Mouse (Mus musculus): ENCODE data around the gene Enkd1. TPM values are rescaled to one million over a fixed set of nuclear protein-coding genes. Genes with fewer than 3 reads are reported as not detected.

Enkd1 gene
- 18.9 and 19.0 TPM in 2 replicates for polyA plus RNA-seq (2014; fragmentation: Nextera tagmentation; extraction: Ambion mirVana)

DNA sequence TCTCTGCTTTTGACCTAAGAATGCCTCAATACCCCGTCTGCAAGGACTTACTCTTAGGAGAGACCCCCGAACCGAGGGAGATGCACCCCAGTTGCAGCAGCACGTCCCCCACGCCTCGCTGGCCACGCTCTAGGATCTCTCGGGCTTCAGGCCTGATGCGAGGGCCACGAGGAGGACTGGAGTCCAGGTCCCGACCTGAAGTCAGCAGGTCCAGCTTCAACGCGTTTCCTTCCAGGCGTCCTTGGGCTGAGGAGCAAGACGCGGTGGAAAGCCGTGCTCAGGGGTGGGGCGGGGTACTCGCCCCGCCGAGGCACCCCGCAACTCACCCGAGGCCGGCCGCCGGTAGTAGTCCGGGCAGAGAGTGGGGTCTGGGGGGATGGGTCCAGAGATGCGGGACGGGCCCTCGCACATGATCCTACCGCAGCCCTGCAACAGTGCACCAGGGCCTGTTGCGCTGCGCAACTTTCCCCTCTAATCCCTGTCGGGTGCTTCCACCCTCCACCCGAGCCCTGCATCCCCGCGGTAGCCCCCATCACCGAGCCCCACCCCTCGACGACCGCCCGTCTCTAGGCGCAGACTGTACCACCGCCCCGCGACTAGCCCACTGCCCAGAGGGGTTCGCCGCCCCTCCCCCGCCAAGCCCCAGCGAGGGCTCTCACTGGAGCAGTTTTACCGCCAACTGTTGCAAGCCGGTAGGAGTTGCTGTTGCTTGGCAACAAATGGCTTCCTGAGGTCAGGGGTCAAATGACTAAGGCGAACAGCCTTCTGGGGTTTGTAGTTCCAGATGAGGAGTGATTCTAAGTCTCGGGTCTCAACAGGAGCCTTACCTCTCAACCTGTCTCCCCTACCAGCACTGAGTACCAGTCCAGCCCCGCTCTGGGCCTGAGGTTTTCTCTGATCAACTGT, at the start of gene Enkd1, which contains the start of gene 4933405L10Rik:
Enkd1 (minus strand) TSS at position 713 of the 906 bp plus-strand sequence.
4933405L10Rik (plus strand) TSS at position 158 of the 906 bp plus-strand sequence.
- Histone ChIP-seq H3K27ac (ENCODE audit: low read depth, low read length) (no peak within 1 kb of the TSS), H3K4me2 (ENCODE audit: low read length) (peak within 1 kb of the TSS; percentile 89), H3K27me3 (replicated peaks; ENCODE audit: control insufficient read depth, insufficient read depth, low read length) (no peaks in the 10 kb centered on the region), H3K9ac (ENCODE audit: low read length) (peak within 1 kb of the TSS; percentile 73), H3K9me3 (replicated peaks; ENCODE audit: control insufficient read depth, low read length) (no peaks in the 10 kb centered on the region), H3K36me3 (ENCODE audit: control insufficient read depth, insufficient read depth, low read length) (peaks cover 15% of the 10 kb centered on the region), H3K4me3 (ENCODE audit: low read depth, low read length) (peak within 1 kb of the TSS; percentile 59), H3K4me1 (ENCODE audit: control insufficient read depth, insufficient read depth, low read length) (peaks cover 8% of the 10 kb centered on the region)
- DNase-seq (ENCODE audit: low spot score) (peak; percentile 98), ATAC-seq (peak; percentile 87)
- under 1% methylated on average over 50 of the region's 55 CpGs for WGBS

GRCm38 (mm10) chr8:105754688-105755087, 46.7 kb upstream of the Enkd1 start:
- 90% methylated on average over 2 of the region's 2 CpGs for WGBS
- H3K4me1 ChIP-seq (ENCODE audit: control insufficient read depth, insufficient read depth, low read length) = peaks cover 14% of the 10 kb centered on the region

DNA sequence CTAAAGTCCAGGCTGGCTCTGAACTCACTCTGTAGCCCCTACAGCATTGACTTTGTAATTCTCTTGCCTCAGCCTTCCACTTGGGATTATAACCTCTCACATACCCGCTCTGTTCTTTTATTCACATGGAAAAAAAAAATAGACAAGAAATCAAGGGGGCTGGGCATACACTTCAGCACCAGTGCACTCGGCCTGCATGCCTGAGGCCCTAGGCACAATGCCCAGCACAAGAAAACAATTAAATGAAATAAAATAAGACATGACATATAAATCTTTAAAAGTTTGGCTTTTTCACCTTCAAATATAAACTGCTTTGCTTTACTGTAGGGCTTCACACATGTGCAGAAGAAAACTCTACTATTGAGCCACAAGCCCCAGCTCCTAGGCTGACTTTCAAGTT, 45.9 kb upstream of the Enkd1 start:
- 48% methylated on average over 2 of the region's 2 CpGs for WGBS
- H3K9me3 ChIP-seq (replicated peaks; ENCODE audit: control insufficient read depth, low read length) = no peaks in the 10 kb centered on the region
- peaks cover 14% of the 10 kb centered on the region for H3K4me1 ChIP-seq (ENCODE audit: control insufficient read depth, insufficient read depth, low read length)
- H3K4me3 ChIP-seq (ENCODE audit: low read depth, low read length) = no peak overlapping the region
- 0 out of 2 replicates have a peak, but pooled peaks cover 2% of the 10 kb centered on the region for H3K36me3 ChIP-seq (ENCODE audit: control insufficient read depth, insufficient read depth, low read length)
- no peak overlapping the region for H3K4me2 ChIP-seq (ENCODE audit: low read length)
- DNase-seq (ENCODE audit: low spot score) (no peak), ATAC-seq (no peak)
- no peaks in the 10 kb centered on the region for H3K27me3 ChIP-seq (replicated peaks; ENCODE audit: control insufficient read depth, insufficient read depth, low read length)
- no peak overlapping the region for H3K27ac ChIP-seq (ENCODE audit: low read depth, low read length)
- H3K9ac ChIP-seq (ENCODE audit: low read length) = no peak overlapping the region

More at GRCm38 (mm10) chr8:105754688-105755087, 46.7 kb upstream of the Enkd1 start:
- Histone ChIP-seq H3K4me2 (ENCODE audit: low read length) (no peak overlapping the region), H3K27ac (ENCODE audit: low read depth, low read length) (no peak overlapping the region), H3K9me3 (replicated peaks; ENCODE audit: control insufficient read depth, low read length) (no peaks in the 10 kb centered on the region), H3K4me3 (ENCODE audit: low read depth, low read length) (no peak overlapping the region), H3K36me3 (ENCODE audit: control insufficient read depth, insufficient read depth, low read length) (0 out of 2 replicates have a peak, but pooled peaks cover 2% of the 10 kb centered on the region), H3K9ac (ENCODE audit: low read length) (no peak overlapping the region), H3K27me3 (replicated peaks; ENCODE audit: control insufficient read depth, insufficient read depth, low read length) (no peaks in the 10 kb centered on the region)
- no peak for ATAC-seq
- no peak for DNase-seq (ENCODE audit: low spot score)

GRCm38 (mm10) chr8:105750606-105751005, 42.6 kb upstream of the Enkd1 start:
- ATAC-seq (peak; percentile 78), DNase-seq (ENCODE audit: low spot score) (peak; percentile 82)
- Histone ChIP-seq H3K9me3 (replicated peaks; ENCODE audit: control insufficient read depth, low read length) (no peaks in the 10 kb centered on the region), H3K36me3 (ENCODE audit: control insufficient read depth, insufficient read depth, low read length) (0 out of 2 replicates have a peak, but pooled peaks cover 6% of the 10 kb centered on the region), H3K4me2 (ENCODE audit: low read length) (peak overlapping the region; percentile 30), H3K4me1 (ENCODE audit: control insufficient read depth, insufficient read depth, low read length) (peaks cover 10% of the 10 kb centered on the region), H3K4me3 (ENCODE audit: low read depth, low read length) (no peak overlapping the region), H3K27ac (ENCODE audit: low read depth, low read length) (peak overlapping the region; percentile 39; the same call in 1 of the 2 replicates), H3K27me3 (replicated peaks; ENCODE audit: control insufficient read depth, insufficient read depth, low read length) (no peaks in the 10 kb centered on the region), H3K9ac (ENCODE audit: low read length) (peak overlapping the region; percentile 37)
- 11% methylated on average over 11 of the region's 11 CpGs for WGBS

DNA sequence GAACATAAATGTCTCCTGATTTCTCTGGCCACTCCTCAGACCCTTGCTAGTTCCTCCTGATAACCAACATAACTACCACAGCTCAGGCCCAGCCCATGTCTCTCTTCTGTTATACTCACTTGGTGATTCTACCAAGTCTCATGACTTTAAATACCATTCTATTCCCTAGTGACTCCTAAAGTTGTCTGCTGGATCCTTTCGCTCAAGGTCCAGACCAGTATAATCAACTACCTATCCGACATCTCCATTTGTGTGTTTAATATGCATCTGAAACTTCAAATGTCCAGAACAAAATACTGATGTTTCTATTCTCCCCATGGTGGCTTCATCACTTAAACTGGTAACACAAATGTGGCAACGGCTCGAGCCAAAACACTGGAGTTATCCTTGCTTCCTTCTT, 35.3 kb upstream of the Enkd1 start:
- DNase-seq (ENCODE audit: low spot score) (no peak), ATAC-seq (no peak)
- Histone ChIP-seq H3K4me3 (ENCODE audit: low read depth, low read length) (no peak overlapping the region), H3K9me3 (replicated peaks; ENCODE audit: control insufficient read depth, low read length) (no peaks in the 10 kb centered on the region), H3K27me3 (replicated peaks; ENCODE audit: control insufficient read depth, insufficient read depth, low read length) (no peaks in the 10 kb centered on the region), H3K27ac (ENCODE audit: low read depth, low read length) (no peak overlapping the region), H3K9ac (ENCODE audit: low read length) (no peak overlapping the region), H3K36me3 (ENCODE audit: control insufficient read depth, insufficient read depth, low read length) (0 out of 2 replicates have a peak, but pooled peaks cover 3% of the 10 kb centered on the region), H3K4me1 (ENCODE audit: control insufficient read depth, insufficient read depth, low read length) (no peaks in the 10 kb centered on the region), H3K4me2 (ENCODE audit: low read length) (no peak overlapping the region)
- WGBS = 91% methylated on average over 4 of the region's 4 CpGs

- H3K4me2 ChIP-seq (ENCODE audit: low read length) = no peak overlapping the region
- H3K27ac ChIP-seq (ENCODE audit: low read depth, low read length) = no peak overlapping the region
- H3K9ac ChIP-seq (ENCODE audit: low read length) = no peak overlapping the region
- H3K4me1 ChIP-seq (ENCODE audit: control insufficient read depth, insufficient read depth, low read length) = no peaks in the 10 kb centered on the region
- 91% methylated on average over 5 of the region's 5 CpGs for WGBS
- DNase-seq (ENCODE audit: low spot score) (no peak), ATAC-seq (no peak)
- H3K4me3 ChIP-seq (ENCODE audit: low read depth, low read length) = no peak overlapping the region
- no peaks in the 10 kb centered on the region for H3K36me3 ChIP-seq (ENCODE audit: control insufficient read depth, insufficient read depth, low read length)
- no peaks in the 10 kb centered on the region for H3K27me3 ChIP-seq (replicated peaks; ENCODE audit: control insufficient read depth, insufficient read depth, low read length)
- no peaks in the 10 kb centered on the region for H3K9me3 ChIP-seq (replicated peaks; ENCODE audit: control insufficient read depth, low read length)
These were observed 31.2 kb upstream of the Enkd1 start for GRCm38 (mm10) chr8:105739216-105739615.

DNA sequence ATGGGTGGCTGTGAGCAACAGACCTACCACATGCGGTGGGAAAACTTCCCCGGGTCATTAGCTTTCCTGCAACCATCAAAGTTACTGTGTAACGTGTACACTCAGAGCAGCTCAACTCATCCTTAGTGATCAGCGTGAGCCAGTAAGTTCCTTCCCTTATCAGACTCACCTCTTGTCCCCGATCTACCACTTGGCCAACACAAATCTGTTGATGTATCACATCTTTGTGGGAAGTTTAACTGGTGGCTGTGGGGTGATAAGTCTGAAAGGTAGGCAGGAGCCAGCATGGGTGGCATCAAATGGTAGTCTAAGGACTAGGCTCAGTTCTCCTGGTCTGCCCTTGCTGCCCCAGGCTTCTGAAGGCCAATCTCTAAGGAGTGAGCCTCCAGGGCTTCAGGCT, 24.2 kb upstream of the Enkd1 start:
- Histone ChIP-seq H3K4me2 (ENCODE audit: low read length) (no peak overlapping the region), H3K9ac (ENCODE audit: low read length) (no peak overlapping the region), H3K9me3 (replicated peaks; ENCODE audit: control insufficient read depth, low read length) (no peaks in the 10 kb centered on the region), H3K27me3 (replicated peaks; ENCODE audit: control insufficient read depth, insufficient read depth, low read length) (no peaks in the 10 kb centered on the region), H3K4me1 (ENCODE audit: control insufficient read depth, insufficient read depth, low read length) (no peaks in the 10 kb centered on the region), H3K4me3 (ENCODE audit: low read depth, low read length) (no peak overlapping the region), H3K27ac (ENCODE audit: low read depth, low read length) (no peak overlapping the region), H3K36me3 (ENCODE audit: control insufficient read depth, insufficient read depth, low read length) (peaks cover 16% of the 10 kb centered on the region)
- DNase-seq (ENCODE audit: low spot score) (no peak), ATAC-seq (no peak)
- WGBS = 94% methylated on average over 5 of the region's 5 CpGs

DNA sequence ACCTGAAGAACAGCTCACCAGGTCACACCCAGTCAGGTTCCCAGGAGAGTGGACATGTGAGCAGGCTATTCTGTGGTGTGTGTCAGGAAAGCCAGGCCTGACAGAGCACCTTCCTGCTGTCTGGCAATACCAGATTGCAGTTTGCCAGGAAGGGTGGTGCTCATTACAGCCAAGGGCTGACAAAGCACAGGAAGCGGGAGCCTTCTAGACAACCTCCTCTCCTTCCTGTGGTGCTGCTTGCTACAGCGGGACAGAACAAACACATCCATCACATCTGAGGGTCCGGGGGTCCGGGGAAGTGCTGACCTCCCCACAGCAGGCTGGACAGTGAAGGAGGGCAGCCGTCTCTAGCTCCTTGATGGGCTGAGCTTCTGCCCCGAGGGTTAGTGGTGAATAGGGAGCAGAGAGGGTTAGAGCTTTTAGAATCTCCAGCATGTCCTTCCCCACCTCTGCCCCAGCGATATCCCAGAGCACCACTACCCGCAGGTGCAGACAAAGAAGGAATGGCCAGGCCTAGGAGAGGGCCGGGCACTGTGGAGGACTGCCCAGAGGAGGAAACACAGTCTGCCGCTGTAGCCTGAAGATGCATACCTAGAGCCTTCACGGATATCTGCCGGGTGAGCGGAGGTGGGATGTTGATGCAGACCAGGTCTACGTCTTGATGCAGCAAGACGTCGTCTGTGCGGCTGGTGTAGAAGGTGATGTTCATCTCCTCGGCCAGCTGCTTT, 19.6 kb upstream of the Enkd1 start:
- DNase-seq (ENCODE audit: low spot score) (no peak), ATAC-seq (no peak)
- Histone ChIP-seq H3K4me1 (ENCODE audit: control insufficient read depth, insufficient read depth, low read length) (no peaks in the 10 kb centered on the region), H3K4me3 (ENCODE audit: low read depth, low read length) (no peak overlapping the region), H3K36me3 (ENCODE audit: control insufficient read depth, insufficient read depth, low read length) (peaks cover 47% of the 10 kb centered on the region), H3K9ac (ENCODE audit: low read length) (no peak overlapping the region), H3K9me3 (replicated peaks; ENCODE audit: control insufficient read depth, low read length) (no peaks in the 10 kb centered on the region), H3K4me2 (ENCODE audit: low read length) (no peak overlapping the region), H3K27me3 (replicated peaks; ENCODE audit: control insufficient read depth, insufficient read depth, low read length) (no peaks in the 10 kb centered on the region), H3K27ac (ENCODE audit: low read depth, low read length) (no peak overlapping the region)
- 94% methylated on average over 18 of the region's 18 CpGs for WGBS
